Mouse (Mus musculus): ENCODE measurements around the gene Fasl. TPM values are rescaled to one million over a fixed set of nuclear protein-coding genes. Genes with fewer than 3 reads are reported as not detected.

The Fasl gene
- polyA plus RNA-seq, 1 experiment from 2014 or later = not detected

Other genes starting within 250 kb of the Fasl start
- gene Suco, start 88.2 kb upstream of the Fasl start, polyA plus RNA-seq (2015; fragmentation: Nextera tagmentation; extraction: Ambion mirVana) = 14.0 and 21.9 TPM in 2 replicates
- gene Pigc, start 180.7 kb upstream of the Fasl start, polyA plus RNA-seq (2015; fragmentation: Nextera tagmentation; extraction: Ambion mirVana) = 32.8 and 34.5 TPM in 2 replicates
- not detected in 2 replicates for gene 4930558K02Rik, start 191.1 kb upstream of the Fasl start, polyA plus RNA-seq (2015; fragmentation: Nextera tagmentation; extraction: Ambion mirVana)